Mouse (Mus musculus) heart, embryonic 16.5 days (tissue): ENCODE measurements around the gene Gpr146. TPM values are rescaled to one million over a fixed set of nuclear protein-coding genes. Genes with fewer than 3 reads are reported as not detected.

Experiments used
- ATAC-seq: fragments of 200-750 bp; cut with Nextera tagmentation; replicated peaks from 2 replicates; pipeline ENCODE4 v1.8.0; 2017; ENCODE audit warnings: moderate number of reproducible peaks; ENCODE audit not compliant: insufficient read depth, low FRiP score; ENCODE audit errors: extremely low read depth
- H3K27ac ChIP-seq: fragments of 300-500 bp; sonication (generic); 2 replicates; pipeline ENCODE4 v1.5.1; 2014; ENCODE audit warnings: mild to moderate bottlenecking, low read length, control low read depth, moderate library complexity
- H3K27me3 ChIP-seq: fragments of 300-500 bp; sonication (generic); 2 replicates; pipeline ENCODE4 v1.6.1; 2014; ENCODE audit warnings: low read length, mixed read lengths; ENCODE audit not compliant: control insufficient read depth, insufficient read depth
- H3K36me3 ChIP-seq: fragments of 300-500 bp; sonication (generic); 2 replicates; pipeline ENCODE4 v1.6.1; 2014; ENCODE audit not compliant: control insufficient read depth, insufficient read depth
- H3K4me1 ChIP-seq: fragments of 300-500 bp; sonication (generic); 2 replicates; pipeline ENCODE4 v1.6.1; 2014; ENCODE audit warnings: low read length, mixed read lengths; ENCODE audit not compliant: control insufficient read depth, insufficient read depth
- H3K4me2 ChIP-seq: fragments of 300-500 bp; sonication (generic); 2 replicates; pipeline ENCODE4 v1.6.1; 2014; ENCODE audit warnings: low read depth, mild to moderate bottlenecking, control low read depth, low read length
- H3K4me3 ChIP-seq: fragments of 300-500 bp; sonication (generic); 2 replicates; pipeline ENCODE4 v1.5.1; 2014; ENCODE audit warnings: mild to moderate bottlenecking, control low read depth, low read length
- H3K9ac ChIP-seq: fragments of 300-500 bp; sonication (generic); 2 replicates; pipeline ENCODE4 v1.6.1; 2014; ENCODE audit warnings: low read length, control low read depth
- H3K9me3 ChIP-seq: fragments of 300-500 bp; sonication (generic); replicated peaks from 2 replicates; pipeline ENCODE4 v1.6.1; 2016; ENCODE audit warnings: low read length; ENCODE audit not compliant: control insufficient read depth
- WGBS: fragments of 180-500 bp; shearing (Covaris S2); extraction: QIAGEN DNeasy Blood & Tissue Kit; methylation state at CpG from one replicate; pipeline ENCODE4 v1.1.7; 2014; 5-methylcytosine and 5-hydroxymethylcytosine counted together
- polyA plus RNA-seq: library from polyadenylated mRNA; unstranded; fragments of >200 nt; fragmentation: Nextera tagmentation; extraction: Ambion mirVana; gene quantifications from 2 replicates; pipeline ENCODE4 v1.2.1, GENCODE M21; 2015

The Gpr146 gene
- polyA plus RNA-seq, 1 experiment from 2014 or later = 17.1 TPM

- no peak overlapping the region for H3K9ac ChIP-seq
- H3K36me3 ChIP-seq = no peaks in the 10 kb centered on the region
- H3K27me3 ChIP-seq = no peaks in the 10 kb centered on the region
- no peak for ATAC-seq
- 71% methylated on average over 1 of the region's 1 CpGs for WGBS
- H3K4me2 ChIP-seq = no peak overlapping the region
- H3K27ac ChIP-seq = no peak overlapping the region
- H3K4me3 ChIP-seq = no peak overlapping the region
- H3K9me3 ChIP-seq = no peaks in the 10 kb centered on the region
- H3K4me1 ChIP-seq = peaks cover 15% of the 10 kb centered on the region
Observed at GRCm38 (mm10) chr5:139365827-139366226, 11.7 kb upstream of the Gpr146 start.

GRCm38 (mm10) chr5:139366484-139366883, 11.0 kb upstream of the Gpr146 start:
- Histone ChIP-seq H3K27ac (no peak overlapping the region), H3K36me3 (no peaks in the 10 kb centered on the region)
- WGBS = 79% methylated on average over 11 of the region's 11 CpGs

GRCm38 (mm10) chr5:139367884-139368458, 9.5 kb upstream of the Gpr146 start:
- WGBS = 89% methylated on average over 4 of the region's 4 CpGs
- no peak overlapping the region for H3K4me3 ChIP-seq
- H3K9ac ChIP-seq = no peak overlapping the region
- H3K4me2 ChIP-seq = no peak overlapping the region
- H3K27me3 ChIP-seq = no peaks in the 10 kb centered on the region
- no peaks in the 10 kb centered on the region for H3K9me3 ChIP-seq
- ATAC-seq = no peak
- no peak overlapping the region for H3K27ac ChIP-seq
- H3K36me3 ChIP-seq = no peaks in the 10 kb centered on the region
- peaks cover 31% of the 10 kb centered on the region for H3K4me1 ChIP-seq

More at GRCm38 (mm10) chr5:139366484-139366883, 11.0 kb upstream of the Gpr146 start:
- Histone ChIP-seq H3K9ac (no peak overlapping the region), H3K9me3 (no peaks in the 10 kb centered on the region), H3K27me3 (no peaks in the 10 kb centered on the region), H3K4me3 (no peak overlapping the region), H3K4me2 (no peak overlapping the region), H3K4me1 (peaks cover 22% of the 10 kb centered on the region)
- ATAC-seq = no peak

- no peaks in the 10 kb centered on the region for H3K27me3 ChIP-seq
- H3K4me1 ChIP-seq = peaks cover 31% of the 10 kb centered on the region
- ATAC-seq = no peak
- no peaks in the 10 kb centered on the region for H3K36me3 ChIP-seq
- H3K27ac ChIP-seq = no peak overlapping the region
- no peak overlapping the region for H3K4me2 ChIP-seq
- 82% methylated on average over 11 of the region's 11 CpGs for WGBS
- H3K4me3 ChIP-seq = no peak overlapping the region
- H3K9ac ChIP-seq = no peak overlapping the region
- H3K9me3 ChIP-seq = no peaks in the 10 kb centered on the region
Observed at GRCm38 (mm10) chr5:139368638-139369320, 8.7 kb upstream of the Gpr146 start.

GRCm38 (mm10) chr5:139370336-139370735, 7.2 kb upstream of the Gpr146 start:
- no peak overlapping the region for H3K4me3 ChIP-seq
- 76% methylated on average over 6 of the region's 6 CpGs for WGBS

GRCm38 (mm10) chr5:139371118-139371517, 6.4 kb upstream of the Gpr146 start:
- Histone ChIP-seq H3K27me3 (no peaks in the 10 kb centered on the region), H3K9me3 (no peaks in the 10 kb centered on the region), H3K4me1 (peaks cover 20% of the 10 kb centered on the region), H3K27ac (peak overlapping the region; percentile 76; the same call in 1 of the 2 replicates), H3K9ac (peak overlapping the region; percentile 81), H3K4me3 (peak overlapping the region; percentile 61), H3K36me3 (no peaks in the 10 kb centered on the region), H3K4me2 (peak overlapping the region; percentile 71)
- 70% methylated on average over 5 of the region's 5 CpGs for WGBS
- no peak for ATAC-seq

More at GRCm38 (mm10) chr5:139370336-139370735, 7.2 kb upstream of the Gpr146 start:
- Histone ChIP-seq H3K27ac (no peak overlapping the region), H3K27me3 (no peaks in the 10 kb centered on the region), H3K4me2 (peak overlapping the region; percentile 71; the same call in 1 of the 2 replicates), H3K9ac (peak overlapping the region; percentile 81), H3K36me3 (no peaks in the 10 kb centered on the region), H3K4me1 (peaks cover 20% of the 10 kb centered on the region), H3K9me3 (no peaks in the 10 kb centered on the region)
- no peak for ATAC-seq

- peak overlapping the region; percentile 81 for H3K9ac ChIP-seq
- peaks cover 21% of the 10 kb centered on the region for H3K4me1 ChIP-seq
- 1% methylated on average over 39 of the region's 39 CpGs for WGBS
- H3K4me2 ChIP-seq = peak overlapping the region; percentile 71
- peak; percentile 93 for ATAC-seq
- H3K27me3 ChIP-seq = no peaks in the 10 kb centered on the region
- H3K36me3 ChIP-seq = no peaks in the 10 kb centered on the region
- H3K27ac ChIP-seq = peak overlapping the region; percentile 76
- peak overlapping the region; percentile 61 for H3K4me3 ChIP-seq
- no peaks in the 10 kb centered on the region for H3K9me3 ChIP-seq
Observed at GRCm38 (mm10) chr5:139371631-139372401, 5.7 kb upstream of the Gpr146 start.

GRCm38 (mm10) chr5:139373126-139373525, 4.4 kb upstream of the Gpr146 start:
- H3K27me3 ChIP-seq = no peaks in the 10 kb centered on the region
- no peak overlapping the region for H3K4me3 ChIP-seq
- H3K36me3 ChIP-seq = no peaks in the 10 kb centered on the region
- H3K4me1 ChIP-seq = peaks cover 34% of the 10 kb centered on the region
- no peaks in the 10 kb centered on the region for H3K9me3 ChIP-seq
- no peak overlapping the region for H3K9ac ChIP-seq
- WGBS = 80% methylated on average over 3 of the region's 3 CpGs
- no peak for ATAC-seq
- no peak overlapping the region for H3K27ac ChIP-seq
- no peak overlapping the region for H3K4me2 ChIP-seq
